Mouse (Mus musculus): ENCODE data around the gene 4930415L06Rik. TPM values are rescaled to one million over a fixed set of nuclear protein-coding genes. Genes with fewer than 3 reads are reported as not detected.

The 4930415L06Rik gene
- polyA plus RNA-seq (2012; rRNA removed; ENCODE audit: low replicate concordance) = not detected in 2 replicates

DNA sequence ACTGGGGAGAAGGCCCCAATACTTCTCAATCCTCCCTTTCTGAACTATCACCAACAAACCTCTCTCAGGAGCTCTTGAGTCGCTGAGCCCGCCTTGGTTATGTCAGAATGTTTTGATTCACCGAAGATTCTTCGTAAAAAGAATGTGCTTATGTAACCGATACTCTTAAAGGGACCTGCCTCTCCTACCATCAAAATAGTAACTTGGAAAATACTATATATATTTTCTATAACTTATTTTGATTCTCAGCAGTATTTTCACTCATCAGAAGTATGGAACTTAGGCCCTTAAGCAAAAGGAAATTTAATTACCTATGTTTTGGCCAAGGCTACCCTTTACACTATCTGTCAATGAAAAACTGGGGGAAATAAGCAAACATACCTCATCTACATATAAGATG lies at the start of gene 4930415L06Rik:
Gene 4930415L06Rik, minus strand, starts transcription at position 101 of the 400 bp plus-strand sequence.

Other genes starting within 250 kb of the 4930415L06Rik start
- not detected in 2 replicates for gene 4932429P05Rik, start 180.6 kb downstream of the 4930415L06Rik start, polyA plus RNA-seq (2012; rRNA removed; ENCODE audit: low replicate concordance)

Measured in duodenum, adult 2 months (tissue).